Mouse (Mus musculus): Measurements from ENCODE around the gene Cox7a2l.
A peak's percentile ranks its signal among the peaks of the same experiment; 100 is the strongest.

Gene Cox7a2l

GRCm38 (mm10) chr17:83517280-83518015 lies at the start of gene Cox7a2l:
Gene Cox7a2l, minus strand, starts transcription at chr17:83517330.
- DNase-seq (ENCODE audit: low read depth in 2 of 2, low spot score in 2 of 2), result no peak

GRCm38 (mm10) chr17:83565506-83565905 lies 48.4 kb upstream of the Cox7a2l start:
- no peak for DNase-seq (ENCODE audit: low read depth in 2 of 2, low spot score in 2 of 2)

- no peak for DNase-seq (ENCODE audit: low read depth in 2 of 2, low spot score in 2 of 2)
Observed at GRCm38 (mm10) chr17:83564119-83564820, 47.1 kb upstream of the Cox7a2l start.

- peak; percentile 50 to 73 for DNase-seq (ENCODE audit: low read depth in 2 of 2, low spot score in 2 of 2)
Observed at GRCm38 (mm10) chr17:83563703-83564111, 46.6 kb upstream of the Cox7a2l start.

GRCm38 (mm10) chr17:83562153-83563010 lies 45.3 kb upstream of the Cox7a2l start:
- no peak for DNase-seq (ENCODE audit: low read depth in 2 of 2, low spot score in 2 of 2)

GRCm38 (mm10) chr17:83559081-83559480 lies 42.0 kb upstream of the Cox7a2l start:
- peak; percentile 56 to 58 for DNase-seq (ENCODE audit: low read depth in 2 of 2, low spot score in 2 of 2)

GRCm38 (mm10) chr17:83555836-83556235 lies 38.7 kb upstream of the Cox7a2l start:
- no peak for DNase-seq (ENCODE audit: low read depth in 2 of 2, low spot score in 2 of 2)

GRCm38 (mm10) chr17:83554997-83555396 lies 37.9 kb upstream of the Cox7a2l start:
- no peak for DNase-seq (ENCODE audit: low read depth in 2 of 2, low spot score in 2 of 2)

- DNase-seq (ENCODE audit: low read depth in 2 of 2, low spot score in 2 of 2), result peak in 1 of 2 experiments; percentile 53
Observed at GRCm38 (mm10) chr17:83548501-83549233, 31.5 kb upstream of the Cox7a2l start.

GRCm38 (mm10) chr17:83547145-83547544 lies 30.0 kb upstream of the Cox7a2l start:
- DNase-seq (ENCODE audit: low read depth in 2 of 2, low spot score in 2 of 2), result no peak

- DNase-seq (ENCODE audit: low read depth in 2 of 2, low spot score in 2 of 2), result no peak
Observed at GRCm38 (mm10) chr17:83545756-83546742, 28.9 kb upstream of the Cox7a2l start.

GRCm38 (mm10) chr17:83545259-83545658 lies 28.1 kb upstream of the Cox7a2l start:
- DNase-seq (ENCODE audit: low read depth in 2 of 2, low spot score in 2 of 2), result no peak

- no peak for DNase-seq (ENCODE audit: low read depth in 2 of 2, low spot score in 2 of 2)
Observed at GRCm38 (mm10) chr17:83542424-83542823, 25.3 kb upstream of the Cox7a2l start.

GRCm38 (mm10) chr17:83539262-83540037 lies 22.3 kb upstream of the Cox7a2l start:
- DNase-seq (ENCODE audit: low read depth in 2 of 2, low spot score in 2 of 2), result no peak

- DNase-seq (ENCODE audit: low read depth in 2 of 2, low spot score in 2 of 2), result no peak
Observed at GRCm38 (mm10) chr17:83538694-83539093, 21.6 kb upstream of the Cox7a2l start.

- DNase-seq (ENCODE audit: low read depth in 2 of 2, low spot score in 2 of 2), result no peak
Observed at GRCm38 (mm10) chr17:83538141-83538540, 21.0 kb upstream of the Cox7a2l start.

- DNase-seq (ENCODE audit: low read depth in 2 of 2, low spot score in 2 of 2), result no peak
Observed at GRCm38 (mm10) chr17:83533150-83533549, 16.0 kb upstream of the Cox7a2l start.

GRCm38 (mm10) chr17:83527651-83528381 lies 10.7 kb upstream of the Cox7a2l start:
- no peak for DNase-seq (ENCODE audit: low read depth in 2 of 2, low spot score in 2 of 2)
